Mouse (Mus musculus): Measurements from ENCODE around the gene Tiam2. TPM values are rescaled to one million over a fixed set of nuclear protein-coding genes. Genes with fewer than 3 reads are reported as not detected.
"Not testable (repeated sequence)": the region's sequence is repeated elsewhere in the genome, so short reads cannot be mapped to it uniquely, and the experiment has no call there.

Tiam2 gene
- polyA plus RNA-seq, 1 experiment from 2014 or later, result 0.06 TPM

DNA sequence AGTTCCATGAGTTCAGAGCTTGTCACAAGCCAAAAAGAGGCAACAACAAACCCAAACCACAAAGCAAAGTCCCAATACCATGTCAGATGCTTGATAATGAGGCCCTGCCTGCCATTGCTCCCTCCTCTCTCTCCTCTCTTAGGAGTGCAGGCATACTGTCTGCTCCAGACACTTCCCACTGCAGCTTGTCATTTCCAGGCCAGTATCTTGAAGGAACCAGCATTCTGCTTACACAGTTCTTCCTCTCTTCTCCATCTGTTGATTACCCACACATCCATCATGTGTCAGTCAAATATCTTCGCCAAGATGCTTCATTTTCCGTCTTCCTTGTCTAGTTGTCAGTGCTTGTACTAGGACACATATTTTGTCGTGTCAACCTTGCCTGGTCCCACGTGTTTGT, 2.4 kb downstream of the Tiam2 start:
- Histone ChIP-seq H3K4me3 (ENCODE audit: inconsistent target) (no peak overlapping the region), H3K79me2 (ENCODE audit: inconsistent target) (no peaks in the 10 kb centered on the region), H3K27ac (no peak overlapping the region), H3K36me3 (ENCODE audit: inconsistent target) (no peaks in the 10 kb centered on the region)
- WGBS (ENCODE audit: missing documents), result 97% methylated on average over 4 of the region's 4 CpGs

DNA sequence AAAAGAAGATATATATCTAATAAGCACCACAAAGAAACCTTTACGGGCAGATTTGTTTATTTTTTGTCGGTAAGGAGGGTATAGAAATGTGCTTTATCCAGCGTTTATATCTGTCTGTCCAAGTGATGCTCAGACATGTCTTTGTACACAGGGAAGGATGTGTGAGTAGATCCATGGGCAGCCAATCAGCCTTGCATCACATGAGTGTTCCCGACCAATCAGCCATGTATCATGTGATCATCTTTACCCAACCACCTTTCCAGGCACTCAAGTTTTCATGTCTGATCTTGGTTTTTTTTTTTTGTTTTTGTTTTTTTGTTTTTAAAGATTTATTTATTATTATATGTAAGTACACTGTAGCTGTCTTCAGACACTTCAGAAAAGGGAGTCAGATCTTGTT, 3.1 kb downstream of the Tiam2 start:
- Histone ChIP-seq H3K79me2 (ENCODE audit: inconsistent target) (no peaks in the 10 kb centered on the region), H3K27ac (no peak overlapping the region), H3K4me3 (ENCODE audit: inconsistent target) (no peak overlapping the region), H3K36me3 (ENCODE audit: inconsistent target) (no peaks in the 10 kb centered on the region)
- 97% methylated on average over 4 of the region's 4 CpGs for WGBS (ENCODE audit: missing documents)

- Histone ChIP-seq H3K79me2 (ENCODE audit: inconsistent target) (no peaks in the 10 kb centered on the region), H3K4me3 (ENCODE audit: inconsistent target) (no peak overlapping the region), H3K36me3 (ENCODE audit: inconsistent target) (no peaks in the 10 kb centered on the region), H3K27ac (no peak overlapping the region)
- WGBS (ENCODE audit: missing documents), result 82% methylated on average over 7 of the region's 7 CpGs
Measured at GRCm38 (mm10) chr17:3331721-3332461, 5.5 kb downstream of the Tiam2 start.

DNA sequence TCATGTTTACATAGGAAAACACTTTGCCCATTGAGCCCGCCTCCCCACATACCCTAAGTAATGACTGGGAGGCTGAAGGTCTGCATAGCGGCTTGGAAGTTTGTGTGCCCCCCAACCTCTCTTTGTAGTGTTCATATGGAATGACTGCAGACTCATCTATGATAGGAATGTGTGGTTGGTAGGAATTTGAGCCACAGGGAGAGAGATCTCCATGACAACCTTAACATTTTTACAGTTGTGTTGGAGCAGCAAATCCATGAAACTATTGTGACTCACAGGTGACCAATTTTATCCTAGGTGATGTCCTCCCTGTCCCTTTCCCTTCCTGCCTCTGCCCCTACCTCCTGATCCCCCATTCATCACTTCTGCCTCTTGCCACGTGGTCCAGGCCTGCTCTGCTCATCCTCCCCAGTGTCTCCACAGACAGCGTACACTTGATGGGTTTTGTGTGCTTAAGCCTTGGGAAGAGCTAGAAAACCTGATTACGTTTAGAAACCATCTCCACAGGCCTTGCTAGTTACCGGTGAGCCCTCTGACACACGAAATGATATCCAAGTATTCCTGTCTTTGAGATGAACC, 9.9 kb downstream of the Tiam2 start:
- WGBS (ENCODE audit: missing documents), result 90% methylated on average over 7 of the region's 7 CpGs
- Histone ChIP-seq H3K4me3 (ENCODE audit: inconsistent target) (no peak overlapping the region), H3K27ac (no peak overlapping the region), H3K79me2 (ENCODE audit: inconsistent target) (no peaks in the 10 kb centered on the region), H3K36me3 (ENCODE audit: inconsistent target) (no peaks in the 10 kb centered on the region)

- Histone ChIP-seq H3K36me3 (ENCODE audit: inconsistent target) (no peaks in the 10 kb centered on the region), H3K4me3 (ENCODE audit: inconsistent target) (no peak overlapping the region), H3K27ac (no peak overlapping the region), H3K79me2 (ENCODE audit: inconsistent target) (no peaks in the 10 kb centered on the region)
- WGBS (ENCODE audit: missing documents), result 87% methylated on average over 7 of the region's 7 CpGs
Measured at GRCm38 (mm10) chr17:3336887-3337524, 10.6 kb downstream of the Tiam2 start.

- Histone ChIP-seq H3K79me2 (ENCODE audit: inconsistent target) (no peaks in the 10 kb centered on the region), H3K4me3 (ENCODE audit: inconsistent target) (no peak overlapping the region), H3K36me3 (ENCODE audit: inconsistent target) (no peaks in the 10 kb centered on the region), H3K27ac (no peak overlapping the region)
- 90% methylated on average over 4 of the region's 4 CpGs for WGBS (ENCODE audit: missing documents)
Measured at GRCm38 (mm10) chr17:3337525-3337888, 11.1 kb downstream of the Tiam2 start.

DNA sequence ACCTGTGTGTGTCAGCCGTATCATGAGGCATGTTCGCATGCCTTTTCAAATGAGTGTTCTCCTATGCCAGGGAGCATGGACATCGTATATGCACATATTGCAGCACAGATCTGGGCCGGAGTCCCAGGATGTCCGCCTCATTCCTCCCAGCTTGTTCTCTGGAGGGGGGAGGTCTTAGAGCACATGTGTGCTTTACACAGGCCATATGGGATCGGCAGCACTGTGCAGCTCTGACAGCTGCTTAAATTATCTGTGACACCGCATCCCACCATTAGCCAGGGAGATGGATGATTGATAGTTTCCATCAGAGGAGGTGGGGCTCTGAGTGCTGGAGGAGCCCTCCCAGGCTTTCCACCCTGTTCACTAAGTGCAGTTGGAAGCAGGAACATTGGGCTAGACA, 12.4 kb downstream of the Tiam2 start:
- 98% methylated on average over 7 of the region's 7 CpGs for whole genome bisulfite sequencing (ENCODE audit: missing documents)
- no peak overlapping the region for H3K4me3 ChIP-seq (ENCODE audit: inconsistent target)
- no peaks in the 10 kb centered on the region for H3K79me2 ChIP-seq (ENCODE audit: inconsistent target)
- no peaks in the 10 kb centered on the region for H3K36me3 ChIP-seq (ENCODE audit: inconsistent target)
- no peak overlapping the region for H3K27ac ChIP-seq

DNA sequence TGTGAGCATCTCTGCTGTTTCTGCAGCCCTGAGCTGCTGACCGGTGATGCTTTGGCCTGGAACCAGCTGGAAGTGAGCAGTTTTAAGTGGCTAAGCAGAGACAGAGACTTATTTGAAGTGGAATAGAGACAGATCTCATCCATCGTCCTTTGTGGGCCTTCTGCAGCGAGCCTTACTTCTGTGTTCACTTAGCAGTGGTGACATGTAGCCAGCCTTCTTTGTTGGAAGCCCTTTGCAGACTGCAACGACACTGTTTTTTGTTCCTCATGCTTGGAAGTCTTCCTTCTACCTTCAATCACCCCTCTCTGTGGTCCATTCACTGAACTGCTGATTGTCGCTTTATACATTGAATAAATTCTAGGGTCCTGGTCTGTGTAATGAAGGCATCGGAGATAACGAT, 18.5 kb downstream of the Tiam2 start:
- WGBS (ENCODE audit: missing documents), result 92% methylated on average over 7 of the region's 7 CpGs
- Histone ChIP-seq H3K27ac (no peak overlapping the region), H3K36me3 (ENCODE audit: inconsistent target) (no peaks in the 10 kb centered on the region), H3K4me3 (ENCODE audit: inconsistent target) (no peak overlapping the region), H3K79me2 (ENCODE audit: inconsistent target) (no peaks in the 10 kb centered on the region)

DNA sequence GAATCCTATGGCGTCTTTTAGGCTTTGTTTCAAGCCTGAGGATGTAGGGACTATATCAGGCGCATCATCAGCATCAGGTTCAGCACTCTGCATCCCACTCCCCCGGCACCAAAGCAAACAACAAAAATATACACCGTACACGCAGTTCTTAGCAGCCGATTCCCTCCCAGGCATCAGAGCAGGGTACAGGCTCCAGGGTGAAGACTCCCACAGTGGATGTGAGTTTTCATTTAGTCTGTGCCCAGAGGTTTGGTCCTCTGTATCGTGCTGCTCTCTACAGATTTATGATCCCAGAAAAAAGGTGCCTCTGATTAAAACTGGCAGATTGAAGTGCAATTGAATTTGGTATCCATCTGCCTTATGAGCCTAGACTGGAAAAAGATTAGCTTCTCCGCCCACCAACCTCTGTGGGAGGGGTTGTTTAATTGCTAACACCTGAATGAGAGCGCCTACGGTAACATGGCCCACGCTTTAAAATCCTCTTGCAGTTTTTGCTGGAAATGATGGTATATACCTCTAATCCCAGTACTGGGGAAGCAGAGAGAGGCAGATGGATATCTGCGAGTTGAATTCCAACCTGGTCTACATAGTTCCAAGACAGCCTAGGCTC, 19.0 kb downstream of the Tiam2 start:
- no peak overlapping the region for H3K4me3 ChIP-seq (ENCODE audit: inconsistent target)
- no peak overlapping the region for H3K27ac ChIP-seq
- H3K79me2 ChIP-seq (ENCODE audit: inconsistent target), result no peaks in the 10 kb centered on the region
- 90% methylated on average over 12 of the region's 12 CpGs for WGBS (ENCODE audit: missing documents)
- no peaks in the 10 kb centered on the region for H3K36me3 ChIP-seq (ENCODE audit: inconsistent target)

DNA sequence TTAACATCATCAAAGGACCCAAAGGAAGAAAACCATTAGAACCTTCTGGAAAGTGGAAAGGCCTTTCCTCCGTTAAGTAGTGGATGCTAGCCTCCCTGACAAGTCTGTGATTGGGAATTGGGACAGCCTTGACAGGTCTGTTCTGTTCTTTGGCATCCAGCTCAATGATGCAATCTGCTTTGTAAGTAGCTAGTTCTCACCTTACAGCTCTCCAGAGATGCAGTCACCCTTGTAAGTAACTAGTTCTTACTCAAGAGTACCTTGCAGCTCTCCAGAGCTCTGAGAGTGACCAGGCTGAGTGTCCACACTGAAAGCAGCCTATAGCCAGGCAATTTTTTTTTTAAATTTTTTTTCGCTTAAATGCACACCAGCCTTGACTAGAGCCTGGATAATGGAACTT, 21.4 kb downstream of the Tiam2 start:
- WGBS (ENCODE audit: missing documents), result 84% methylated on average over 2 of the region's 2 CpGs
- Histone ChIP-seq H3K27ac (no peak overlapping the region), H3K79me2 (ENCODE audit: inconsistent target) (no peaks in the 10 kb centered on the region), H3K4me3 (ENCODE audit: inconsistent target) (no peak overlapping the region), H3K36me3 (ENCODE audit: inconsistent target) (no peaks in the 10 kb centered on the region)

GRCm38 (mm10) chr17:3349331-3349730, 23.0 kb downstream of the Tiam2 start:
- no peaks in the 10 kb centered on the region for H3K36me3 ChIP-seq (ENCODE audit: inconsistent target)
- WGBS (ENCODE audit: missing documents), result 94% methylated on average over 5 of the region's 5 CpGs
- H3K27ac ChIP-seq, result no peak overlapping the region
- H3K79me2 ChIP-seq (ENCODE audit: inconsistent target), result no peaks in the 10 kb centered on the region
- H3K4me3 ChIP-seq (ENCODE audit: inconsistent target), result no peak overlapping the region

- Histone ChIP-seq H3K27ac (no peak overlapping the region), H3K79me2 (ENCODE audit: inconsistent target) (no peaks in the 10 kb centered on the region), H3K36me3 (ENCODE audit: inconsistent target) (no peaks in the 10 kb centered on the region), H3K4me3 (ENCODE audit: inconsistent target) (no peak overlapping the region)
- 83% methylated on average over 12 of the region's 12 CpGs for WGBS (ENCODE audit: missing documents)
Measured at GRCm38 (mm10) chr17:3349939-3350338, 23.6 kb downstream of the Tiam2 start.

- Histone ChIP-seq H3K4me3 (ENCODE audit: inconsistent target) (no peak overlapping the region), H3K27ac (no peak overlapping the region), H3K36me3 (ENCODE audit: inconsistent target) (no peaks in the 10 kb centered on the region), H3K79me2 (ENCODE audit: inconsistent target) (no peaks in the 10 kb centered on the region)
- 92% methylated on average over 4 of the region's 4 CpGs for WGBS (ENCODE audit: missing documents)
Measured at GRCm38 (mm10) chr17:3350405-3350804, 24.0 kb downstream of the Tiam2 start.

DNA sequence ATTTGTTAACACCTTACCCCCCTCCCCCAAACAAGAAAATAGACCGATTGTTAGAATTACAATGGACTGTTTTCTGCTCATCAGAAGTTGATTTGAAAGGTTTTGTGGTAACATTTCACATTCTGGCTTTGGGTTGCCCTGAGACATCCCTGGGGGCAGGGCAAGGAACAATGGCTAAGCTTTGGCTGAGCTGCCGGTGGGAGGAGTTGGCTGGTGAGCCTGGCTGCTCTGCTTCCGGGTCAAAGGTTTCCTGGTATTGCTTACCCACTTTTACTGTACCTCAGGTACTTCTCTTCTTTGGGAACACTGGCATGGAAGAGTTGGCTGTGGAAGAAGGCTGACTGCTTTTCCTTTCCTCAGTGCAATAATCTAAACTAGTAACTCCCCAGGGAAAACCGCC, 25.3 kb downstream of the Tiam2 start:
- Histone ChIP-seq H3K27ac (no peak overlapping the region), H3K4me3 (ENCODE audit: inconsistent target) (no peak overlapping the region), H3K79me2 (ENCODE audit: inconsistent target) (no peaks in the 10 kb centered on the region), H3K36me3 (ENCODE audit: inconsistent target) (no peaks in the 10 kb centered on the region)
- WGBS (ENCODE audit: missing documents), result 75% methylated on average over 4 of the region's 4 CpGs

- H3K36me3 ChIP-seq (ENCODE audit: inconsistent target); H3K27ac ChIP-seq; H3K4me3 ChIP-seq (ENCODE audit: inconsistent target); H3K79me2 ChIP-seq (ENCODE audit: inconsistent target): not testable (repeated sequence)
- 98% methylated on average over 6 of the region's 10 CpGs for WGBS (ENCODE audit: missing documents)
Measured at GRCm38 (mm10) chr17:3353141-3353540, 26.8 kb downstream of the Tiam2 start.

All from macrophage (primary cell).